In the genomic region with DNA sequence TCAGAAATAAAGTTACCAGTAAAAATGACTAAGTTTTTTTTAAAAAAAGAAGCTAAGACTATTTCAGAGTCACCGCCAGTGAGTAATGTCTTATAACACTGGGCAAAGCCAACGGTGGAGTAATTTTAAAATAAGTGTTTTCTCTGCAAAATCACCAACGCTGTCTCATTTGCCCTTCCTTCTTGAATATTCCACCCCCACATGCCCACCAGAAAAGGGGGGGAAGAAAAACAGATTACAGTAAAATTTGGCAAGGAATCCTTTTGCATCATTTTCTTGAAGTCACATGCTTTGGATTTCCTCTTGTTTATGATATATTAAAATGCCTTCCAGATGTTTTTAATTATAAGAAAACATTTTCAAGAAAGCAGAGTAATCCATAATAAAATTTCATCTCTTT, we compare ENCODE assay signal across 24 mouse cellular contexts.
DNase-seq lines count a peak whose midpoint lies in the region; ATAC-seq lines count a peak whose summit lies in the region.
"Had no signal": no experiment of that assay in that cellular context is flagged by ENCODE, and none has a peak within 500 bp of the region (broad histone marks: within the 10 kb centered on the region; RNA-seq: fewer than 3 reads in every experiment).

No protein-coding gene starts in this region.

- 64% methylated on average over 3 of the region's 3 CpGs for WGBS in embryonic facial prominence, embryonic 14.5 days
- 93% methylated on average over 3 of the region's 3 CpGs for WGBS in embryonic facial prominence, embryonic 10.5 days
- 56% methylated on average over 3 of the region's 3 CpGs for WGBS in lung, embryonic 15.5 days

- H3K4me2 ChIP-seq in embryonic facial prominence, embryonic 14.5 days (ENCODE audit: low read depth, low read length), result no peak overlapping the region
- H3K4me2 ChIP-seq in lung, embryonic 15.5 days, result no peak overlapping the region
- H3K4me2 ChIP-seq: embryonic facial prominence, embryonic 15.5 days; forebrain, embryonic 12.5 days; heart, embryonic 11.5 days; heart, embryonic 15.5 days; hindbrain, embryonic 13.5 days; intestine, embryonic 15.5 days had no signal

- H3K27me3 ChIP-seq in embryonic facial prominence, embryonic 14.5 days (replicated peaks; ENCODE audit: control insufficient read depth, insufficient read depth, low read length), result no peaks in the 10 kb centered on the region
- no peaks in the 10 kb centered on the region for H3K27me3 ChIP-seq in embryonic facial prominence, embryonic 10.5 days (replicated peaks; ENCODE audit: low read depth, poor library complexity, severe bottlenecking)
- H3K27me3 ChIP-seq in lung, embryonic 15.5 days, result no peaks in the 10 kb centered on the region
- H3K27me3 ChIP-seq: embryonic facial prominence, embryonic 15.5 days; forebrain, embryonic 12.5 days; heart, embryonic 15.5 days; hindbrain, embryonic 13.5 days; intestine, embryonic 15.5 days; Patski had no signal

- DNase-seq in embryonic facial prominence, embryonic 14.5 days (ENCODE audit: low spot score), result peak; percentile 50
- DNase-seq in embryonic facial prominence, embryonic 10.5 days (ENCODE audit: low spot score), result no peak
- no peak for DNase-seq in lung, postnatal 25 days (ENCODE audit: low spot score)
- peak; percentile 41 for DNase-seq in adipocyte (ENCODE audit: low spot score)
- no peak for DNase-seq in urinary bladder, postnatal 10 days (ENCODE audit: low spot score)
- DNase-seq in cerebellum, adult 11-12 months, result no peak
- DNase-seq: adrenal gland, adult 2 months; adrenal gland, postnatal 25 days; cerebellum, adult 11 months; cerebellum, adult 9-10 months; cerebellum, postnatal 36 days; gastrocnemius, postnatal 10 days; heart, adult 2 months; heart, postnatal 14 days had no signal

- H3K27ac ChIP-seq in embryonic facial prominence, embryonic 14.5 days (replicated peaks; ENCODE audit: low read depth, low read length), result no peak overlapping the region
- no peak overlapping the region for H3K27ac ChIP-seq in embryonic facial prominence, embryonic 10.5 days (replicated peaks)
- no peak overlapping the region for H3K27ac ChIP-seq in lung, embryonic 15.5 days
- H3K27ac ChIP-seq: forebrain, embryonic 12.5 days; heart, adult 2 months; heart, embryonic 15.5 days; hindbrain, embryonic 13.5 days; hindbrain, postnatal 0 days; intestine, embryonic 15.5 days had no signal

- ATAC-seq in embryonic facial prominence, embryonic 14.5 days (ENCODE audit: low read depth), result no peak
- peak; percentile 46; the same call in 1 of the 2 replicates for ATAC-seq in lung, embryonic 15.5 days (ENCODE audit: borderline replicate concordance, extremely low read depth, low FRiP score, low TSS enrichment)
- ATAC-seq: activated CD4-positive, CD25-positive, alpha-beta regulatory T cell, adult 4 months; hindbrain, postnatal 0 days; Patski had no signal

- H3K4me1 ChIP-seq in embryonic facial prominence, embryonic 14.5 days (ENCODE audit: control insufficient read depth, insufficient read depth, low read length), result 0 out of 2 replicates have a peak, but pooled peaks cover 3% of the 10 kb centered on the region
- H3K4me1 ChIP-seq in embryonic facial prominence, embryonic 10.5 days, result no peaks in the 10 kb centered on the region
- H3K4me1 ChIP-seq in lung, embryonic 15.5 days, result peaks cover 6% of the 10 kb centered on the region; the same call in 1 of the 2 replicates
- H3K4me1 ChIP-seq: embryonic facial prominence, embryonic 15.5 days; forebrain, embryonic 12.5 days; hindbrain, embryonic 13.5 days had no signal

- H3K36me3 ChIP-seq in embryonic facial prominence, embryonic 14.5 days (ENCODE audit: control insufficient read depth, insufficient read depth, low read length), result no peaks in the 10 kb centered on the region
- H3K36me3 ChIP-seq in embryonic facial prominence, embryonic 10.5 days (replicated peaks), result no peaks in the 10 kb centered on the region
- H3K36me3 ChIP-seq in lung, embryonic 15.5 days, result no peaks in the 10 kb centered on the region
- H3K36me3 ChIP-seq: embryonic facial prominence, embryonic 15.5 days; forebrain, embryonic 12.5 days; heart, embryonic 15.5 days; hindbrain, embryonic 13.5 days; intestine, embryonic 15.5 days had no signal

- H3K4me3 ChIP-seq in embryonic facial prominence, embryonic 14.5 days (ENCODE audit: low read depth, low read length), result no peak overlapping the region
- H3K4me3 ChIP-seq in embryonic facial prominence, embryonic 10.5 days, result no peak overlapping the region
- no peak overlapping the region for H3K4me3 ChIP-seq in lung, embryonic 15.5 days
- H3K4me3 ChIP-seq: embryonic facial prominence, embryonic 15.5 days; forebrain, embryonic 12.5 days; heart, adult 2 months; heart, embryonic 15.5 days; hindbrain, embryonic 13.5 days; intestine, embryonic 15.5 days had no signal

- H3K9ac ChIP-seq in embryonic facial prominence, embryonic 14.5 days (ENCODE audit: low read depth, low read length), result no peak overlapping the region
- no peak overlapping the region for H3K9ac ChIP-seq in lung, embryonic 15.5 days
- H3K9ac ChIP-seq: embryonic facial prominence, embryonic 15.5 days; forebrain, embryonic 12.5 days; heart, embryonic 15.5 days; hindbrain, embryonic 13.5 days; intestine, embryonic 15.5 days had no signal

- no peaks in the 10 kb centered on the region for H3K9me3 ChIP-seq in embryonic facial prominence, embryonic 14.5 days (ENCODE audit: control insufficient read depth, low read length)
- H3K9me3 ChIP-seq in embryonic facial prominence, embryonic 10.5 days, result no peaks in the 10 kb centered on the region
- H3K9me3 ChIP-seq in lung, embryonic 15.5 days, result no peaks in the 10 kb centered on the region
- H3K9me3 ChIP-seq: embryonic facial prominence, embryonic 15.5 days; forebrain, embryonic 12.5 days; heart, embryonic 15.5 days; hindbrain, embryonic 13.5 days; intestine, embryonic 15.5 days had no signal

Comparison
In these comparisons a context has a peak if more than half of its experiments do, and no peak if none do; other contexts are left out.
1. DNase-seq: peak in embryonic facial prominence, embryonic 14.5 days (single experiment) and adipocyte (single experiment); none in embryonic facial prominence, embryonic 10.5 days (single experiment), lung, postnatal 25 days (single experiment), urinary bladder, postnatal 10 days (single experiment) and cerebellum, adult 11-12 months (single experiment).